Comparison of ENCODE assay signal across 15 mouse cellular contexts in genomic region chr9:52125225-52125624, GRCm38 (mm10).
"Had no signal": no experiment of that assay in that cellular context is flagged by ENCODE, and none has a peak within 500 bp of the region (broad histone marks: within the 10 kb centered on the region; RNA-seq: fewer than 3 reads in every experiment).

No protein-coding gene starts in this region.

- H3K4me3 ChIP-seq: liver, embryonic 15.5 days; lung, embryonic 15.5 days; neural tube, embryonic 12.5 days; stomach, embryonic 15.5 days had no signal

- H3K9me3 ChIP-seq: liver, embryonic 15.5 days; lung, embryonic 15.5 days; neural tube, embryonic 12.5 days; stomach, embryonic 15.5 days had no signal

- H3K4me2 ChIP-seq: liver, embryonic 15.5 days; lung, embryonic 15.5 days; midbrain, embryonic 11.5 days; neural tube, embryonic 12.5 days; stomach, embryonic 15.5 days had no signal

- H3K9ac ChIP-seq: liver, embryonic 15.5 days; liver, postnatal 0 days; lung, embryonic 15.5 days; neural tube, embryonic 12.5 days; stomach, embryonic 15.5 days had no signal

- H3K36me3 ChIP-seq: liver, embryonic 15.5 days; stomach, embryonic 15.5 days had no signal

- H3K4me1 ChIP-seq: liver, embryonic 15.5 days; lung, embryonic 15.5 days; neural tube, embryonic 12.5 days; stomach, embryonic 15.5 days had no signal

- H3K27me3 ChIP-seq: liver, embryonic 15.5 days; lung, embryonic 15.5 days; neural tube, embryonic 12.5 days; stomach, embryonic 15.5 days had no signal

- H3K27ac ChIP-seq: liver, embryonic 15.5 days; lung, embryonic 15.5 days; neural tube, embryonic 12.5 days; stomach, embryonic 15.5 days; stomach, postnatal 0 days had no signal

- DNase-seq: liver, postnatal 0 days; lung, adult 2 months; lung, postnatal 10 days; lung, postnatal 4 days; midbrain, embryonic 14.5 days; right cerebral cortex, postnatal 14 days; thymus, postnatal 14 days; thymus, postnatal 36 days had no signal

- ATAC-seq: liver, postnatal 0 days; midbrain, embryonic 16.5 days had no signal
